Mouse (Mus musculus): ENCODE results near the gene Tmem212.

DNA sequence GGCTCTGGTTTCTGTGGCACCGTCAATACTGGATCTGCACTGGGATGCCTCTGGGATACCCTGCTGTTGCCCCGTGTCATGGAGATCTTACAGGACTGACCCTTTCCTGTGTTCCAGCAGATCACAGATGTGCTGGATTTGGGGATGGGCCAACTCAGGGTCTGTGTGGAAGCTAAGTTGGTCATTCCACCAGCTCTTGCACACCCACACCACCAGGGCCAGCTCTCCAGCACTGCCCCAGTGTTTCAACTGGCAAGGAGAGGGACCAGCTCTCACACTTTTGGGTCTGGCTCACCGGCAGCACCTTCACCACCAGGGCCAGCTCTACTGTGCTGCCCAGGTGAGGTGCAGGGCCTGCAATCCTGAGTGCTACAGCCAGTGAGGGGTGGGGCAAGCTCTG lies 68.9 kb downstream of the Tmem212 start:
- TF ChIP-seq CTCF (IDR thresholded peaks at IDR 0.05; ENCODE audit: low read depth, low read length) (no peak), GATA1 (IDR thresholded peaks at IDR 0.05; ENCODE audit: borderline replicate concordance, low read length) (no peak)

Data from G1E (cell line).